Mouse (Mus musculus) limb, embryonic 14.5 days (tissue): ENCODE data around the gene Tmtc2. TPM values are rescaled to one million over a fixed set of nuclear protein-coding genes. Genes with fewer than 3 reads are reported as not detected.

Experiments
- ATAC-seq: fragments of 200-750 bp; cut with Nextera tagmentation; 2 replicates; pipeline ENCODE4 v1.8.0; 2017; ENCODE audit warnings: low read depth, moderate number of reproducible peaks, moderate TSS enrichment; ENCODE audit not compliant: low FRiP score
- DNase-seq: peaks from one replicate; pipeline ENCODE4 v3.0.0-alpha.2; 2015; ENCODE audit warnings: low spot score
- H3K27ac ChIP-seq: fragments of 300-500 bp; sonication (generic); replicated peaks from 2 replicates; pipeline ENCODE4 v1.5.1; 2014; ENCODE audit warnings: low read depth, mild to moderate bottlenecking, low read length, moderate library complexity, mixed read lengths
- H3K27me3 ChIP-seq: fragments of 300-500 bp; sonication (generic); 2 replicates; pipeline ENCODE4 v1.6.1; 2014; ENCODE audit warnings: low read length, mixed read lengths; ENCODE audit not compliant: control insufficient read depth, insufficient read depth
- H3K36me3 ChIP-seq: fragments of 300-500 bp; sonication (generic); 2 replicates; pipeline ENCODE4 v1.6.1; 2014; ENCODE audit warnings: mild to moderate bottlenecking, low read length, moderate library complexity, mixed read lengths; ENCODE audit not compliant: control insufficient read depth, insufficient read depth
- H3K4me1 ChIP-seq: fragments of 300-500 bp; sonication (generic); 2 replicates; pipeline ENCODE4 v1.6.1; 2014; ENCODE audit warnings: antibody characterized with exemption, low read length, mixed read lengths; ENCODE audit not compliant: control insufficient read depth, insufficient read depth
- H3K4me2 ChIP-seq: fragments of 300-500 bp; sonication (generic); replicated peaks from 2 replicates; pipeline ENCODE4 v1.6.1; 2014; ENCODE audit warnings: low read depth, mild to moderate bottlenecking, low read length, moderate library complexity; ENCODE audit not compliant: severe bottlenecking
- H3K4me3 ChIP-seq: fragments of 300-500 bp; sonication (generic); replicated peaks from 2 replicates; pipeline ENCODE4 v1.5.1; 2014; ENCODE audit warnings: low read length
- H3K9ac ChIP-seq: fragments of 300-500 bp; sonication (generic); 2 replicates; pipeline ENCODE4 v1.6.1; 2014; ENCODE audit warnings: mild to moderate bottlenecking, low read depth, low read length, moderate library complexity; ENCODE audit not compliant: severe bottlenecking
- H3K9me3 ChIP-seq: fragments of 300-500 bp; sonication (generic); 2 replicates; pipeline ENCODE4 v1.6.1; 2016; ENCODE audit warnings: low read length; ENCODE audit not compliant: control insufficient read depth
- POLR2A ChIP-seq: fragments of 200-500 bp; IDR thresholded peaks from 2 replicates; pipeline ENCODE4 v1.8.0; 2012; ENCODE audit warnings: inconsistent platforms, mild to moderate bottlenecking, moderate library complexity, borderline replicate concordance; ENCODE audit not compliant: insufficient read depth, insufficient read length; ENCODE audit errors: extremely low read depth
- WGBS: fragments of 180-500 bp; shearing (Covaris S2); extraction: QIAGEN DNeasy Blood & Tissue Kit; methylation state at CpG from one replicate; pipeline ENCODE4 v1.1.7; 2014; 5-methylcytosine and 5-hydroxymethylcytosine counted together
- polyA plus RNA-seq, 2 experiments: library from polyadenylated mRNA; depleted of rRNA in 1 of 2; stranded (reverse) in 1 of 2; unstranded in 1 of 2; fragments of >200 nt; fragmentation: Nextera tagmentation in 1 of 2; extraction: Ambion mirVana in 1 of 2; gene quantifications; 2 replicates each; pipeline versions ENCODE4 v1.2.1 to v1.2.3; 2012 to 2014

The Tmtc2 gene
- polyA plus RNA-seq, 2 experiments, result 16.5 to 25.0 TPM

GRCm38 (mm10) chr10:105495248-105495647 is 79.0 kb downstream of the Tmtc2 start:
- ATAC-seq, result peak; percentile 46
- no peak overlapping the region for H3K4me2 ChIP-seq
- 55% methylated on average over 6 of the region's 6 CpGs for WGBS
- H3K27ac ChIP-seq, result no peak overlapping the region
- no peak overlapping the region for H3K9ac ChIP-seq
- H3K4me3 ChIP-seq, result no peak overlapping the region
- DNase-seq, result peak; percentile 46
- H3K27me3 ChIP-seq, result no peaks in the 10 kb centered on the region
- no peak for TF ChIP-seq POLR2A
- no peaks in the 10 kb centered on the region for H3K36me3 ChIP-seq
- H3K9me3 ChIP-seq, result no peaks in the 10 kb centered on the region
- H3K4me1 ChIP-seq, result peaks cover 9% of the 10 kb centered on the region; the same call in 1 of the 2 replicates

GRCm38 (mm10) chr10:105492485-105492884 is 81.8 kb downstream of the Tmtc2 start:
- TF ChIP-seq POLR2A, result no peak
- 19% methylated on average over 4 of the region's 4 CpGs for WGBS
- no peaks in the 10 kb centered on the region for H3K27me3 ChIP-seq
- no peak overlapping the region for H3K4me2 ChIP-seq
- no peaks in the 10 kb centered on the region for H3K9me3 ChIP-seq
- no peak overlapping the region for H3K27ac ChIP-seq
- DNase-seq, result no peak
- no peak overlapping the region for H3K4me3 ChIP-seq
- H3K4me1 ChIP-seq, result peaks cover 9% of the 10 kb centered on the region; the same call in 1 of the 2 replicates
- H3K9ac ChIP-seq, result no peak overlapping the region
- ATAC-seq, result no peak
- H3K36me3 ChIP-seq, result no peaks in the 10 kb centered on the region

- Histone ChIP-seq H3K9ac (no peak overlapping the region), H3K4me1 (peaks cover 9% of the 10 kb centered on the region; the same call in 1 of the 2 replicates), H3K27ac (no peak overlapping the region), H3K27me3 (no peaks in the 10 kb centered on the region), H3K4me3 (no peak overlapping the region), H3K9me3 (no peaks in the 10 kb centered on the region), H3K36me3 (no peaks in the 10 kb centered on the region), H3K4me2 (no peak overlapping the region)
- WGBS, result 81% methylated on average over 4 of the region's 4 CpGs
- ATAC-seq, result no peak
- TF ChIP-seq POLR2A, result no peak
- no peak for DNase-seq
These were observed 83.5 kb downstream of the Tmtc2 start for GRCm38 (mm10) chr10:105490748-105491147.

- Histone ChIP-seq H3K4me3 (no peak overlapping the region), H3K36me3 (no peaks in the 10 kb centered on the region), H3K4me1 (0 out of 2 replicates have a peak, but pooled peaks cover 4% of the 10 kb centered on the region), H3K9me3 (no peaks in the 10 kb centered on the region), H3K27ac (no peak overlapping the region), H3K9ac (no peak overlapping the region), H3K4me2 (no peak overlapping the region), H3K27me3 (no peaks in the 10 kb centered on the region)
- DNase-seq (no peak), ATAC-seq (peak; percentile 54)
- WGBS, result 70% methylated on average over 14 of the region's 14 CpGs
- TF ChIP-seq POLR2A, result no peak
These were observed 84.1 kb downstream of the Tmtc2 start for GRCm38 (mm10) chr10:105489970-105490735.

GRCm38 (mm10) chr10:105486977-105487376 is 87.3 kb downstream of the Tmtc2 start:
- no peak overlapping the region for H3K4me3 ChIP-seq
- no peak for TF ChIP-seq POLR2A
- no peak overlapping the region for H3K27ac ChIP-seq
- WGBS, result 51% methylated on average over 4 of the region's 4 CpGs
- H3K36me3 ChIP-seq, result peaks cover 3% of the 10 kb centered on the region; the same call in 1 of the 2 replicates
- no peak overlapping the region for H3K4me2 ChIP-seq
- H3K4me1 ChIP-seq, result no peaks in the 10 kb centered on the region
- H3K9me3 ChIP-seq, result no peaks in the 10 kb centered on the region
- no peaks in the 10 kb centered on the region for H3K27me3 ChIP-seq
- ATAC-seq, result no peak
- DNase-seq, result no peak
- H3K9ac ChIP-seq, result no peak overlapping the region
